Mouse (Mus musculus) bone marrow macrophage, adult 2 months (primary cell): ENCODE data around the gene Ak2. TPM values are rescaled to one million over a fixed set of nuclear protein-coding genes. Genes with fewer than 3 reads are reported as not detected.

ENCODE experiments used
- H3K27ac ChIP-seq: 2 replicates; pipeline ENCODE4 v1.5.1; 2012; ENCODE audit warnings: low read depth, low read length; ENCODE audit not compliant: insufficient read depth
- H3K4me1 ChIP-seq: 2 replicates; pipeline ENCODE4 v1.6.1; 2012; ENCODE audit warnings: low read length; ENCODE audit not compliant: control insufficient read depth, insufficient read depth
- H3K4me3 ChIP-seq: 2 replicates; pipeline ENCODE4 v1.5.1; 2012; ENCODE audit warnings: mild to moderate bottlenecking, low read length, moderate library complexity; ENCODE audit not compliant: insufficient read depth
- CTCF ChIP-seq: IDR thresholded peaks from 2 replicates; pipeline ENCODE4 v1.5.1; 2012; ENCODE audit warnings: low read depth, mild to moderate bottlenecking, low read length, moderate library complexity
- POLR2A ChIP-seq: IDR thresholded peaks from 2 replicates; pipeline ENCODE4 v1.6.1; 2012; ENCODE audit warnings: mild to moderate bottlenecking, low read depth, low read length, borderline replicate concordance
- polyA plus RNA-seq: library from polyadenylated mRNA; stranded (reverse); fragments of >200 nt; gene quantifications from 2 replicates; pipeline ENCODE4 v1.2.4, GENCODE M21; 2012; ENCODE audit not compliant: missing spikeins, insufficient read depth, insufficient read length

Ak2 gene
- polyA plus RNA-seq, 1 experiment = 54.5 TPM

GRCm38 (mm10) chr4:129023884-129024283 is 32.1 kb downstream of the Ak2 start:
- H3K27ac ChIP-seq = no peak overlapping the region
- no peak for TF ChIP-seq CTCF
- TF ChIP-seq POLR2A = no peak
- peaks cover 45% of the 10 kb centered on the region for H3K4me1 ChIP-seq
- no peak overlapping the region for H3K4me3 ChIP-seq

GRCm38 (mm10) chr4:129024775-129025174 is 33.0 kb downstream of the Ak2 start:
- peaks cover 36% of the 10 kb centered on the region for H3K4me1 ChIP-seq

GRCm38 (mm10) chr4:129025707-129026106 is 33.9 kb downstream of the Ak2 start:
- H3K4me1 ChIP-seq = peaks cover 29% of the 10 kb centered on the region
- no peak overlapping the region for H3K27ac ChIP-seq
- no peak overlapping the region for H3K4me3 ChIP-seq
- TF ChIP-seq POLR2A (no peak), CTCF (no peak)

More at GRCm38 (mm10) chr4:129024775-129025174, 33.0 kb downstream of the Ak2 start:
- H3K4me3 ChIP-seq = no peak overlapping the region
- TF ChIP-seq POLR2A (no peak), CTCF (no peak)
- H3K27ac ChIP-seq = peak overlapping the region; percentile 51

- Histone ChIP-seq H3K4me3 (no peak overlapping the region), H3K4me1 (peaks cover 38% of the 10 kb centered on the region), H3K27ac (no peak overlapping the region)
- no peak for TF ChIP-seq CTCF
These were observed 39.0 kb downstream of the Ak2 start for GRCm38 (mm10) chr4:129030746-129031145.

GRCm38 (mm10) chr4:129031408-129031965 is 39.7 kb downstream of the Ak2 start:
- H3K4me3 ChIP-seq = no peak overlapping the region
- peaks cover 44% of the 10 kb centered on the region for H3K4me1 ChIP-seq
- H3K27ac ChIP-seq = peak overlapping the region; percentile 97
- no peak for TF ChIP-seq CTCF
- TF ChIP-seq POLR2A = no peak

DNA sequence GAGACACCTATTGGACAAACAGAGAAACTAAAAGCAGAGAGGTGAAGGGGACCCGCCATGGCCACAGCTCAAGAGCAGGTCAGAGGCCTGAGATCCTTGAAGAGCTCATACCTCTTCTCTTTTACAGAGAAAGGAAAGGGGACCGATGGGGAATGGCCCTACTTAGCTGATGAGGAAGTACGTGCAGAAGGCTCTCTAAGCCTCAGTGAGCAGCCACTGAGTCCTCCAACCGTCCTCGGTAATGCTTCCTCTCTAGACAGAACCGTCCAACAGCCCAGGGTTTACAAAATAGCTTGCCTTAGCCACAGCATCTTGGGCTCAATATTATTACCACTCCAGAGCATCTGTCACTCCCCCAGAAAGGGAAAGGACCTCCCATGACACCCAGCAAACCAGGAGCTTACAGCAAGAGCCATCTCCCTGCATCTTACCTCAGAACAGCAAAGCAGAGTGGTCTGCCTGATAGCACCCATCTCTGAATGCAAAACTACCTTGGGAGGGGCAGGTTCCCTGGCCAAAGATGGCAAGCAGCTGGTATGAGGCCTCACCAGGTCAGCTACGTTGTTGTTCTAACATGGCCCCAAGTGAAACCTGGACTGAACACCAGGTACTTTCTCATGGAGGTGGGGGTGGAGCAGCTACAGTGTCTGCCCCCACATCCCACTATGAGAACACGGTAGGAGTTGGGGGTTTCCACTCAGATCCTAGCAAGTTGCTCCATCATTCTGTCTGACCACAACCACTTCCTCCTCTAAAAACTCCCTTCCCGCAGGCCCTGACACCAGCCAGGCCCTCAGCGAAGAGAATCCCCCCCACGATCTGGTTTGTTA is 40.6 kb downstream of the Ak2 start:
- TF ChIP-seq POLR2A (no peak), CTCF (no peak)
- Histone ChIP-seq H3K27ac (peak overlapping the region; percentile 97), H3K4me3 (peak overlapping the region; percentile 42), H3K4me1 (peaks cover 50% of the 10 kb centered on the region)

GRCm38 (mm10) chr4:129032963-129033951 is 41.5 kb downstream of the Ak2 start:
- peak overlapping the region; percentile 42 for H3K4me3 ChIP-seq
- peak overlapping the region; percentile 97 for H3K27ac ChIP-seq
- H3K4me1 ChIP-seq = peaks cover 50% of the 10 kb centered on the region
- TF ChIP-seq POLR2A (no peak), CTCF (no peak)

DNA sequence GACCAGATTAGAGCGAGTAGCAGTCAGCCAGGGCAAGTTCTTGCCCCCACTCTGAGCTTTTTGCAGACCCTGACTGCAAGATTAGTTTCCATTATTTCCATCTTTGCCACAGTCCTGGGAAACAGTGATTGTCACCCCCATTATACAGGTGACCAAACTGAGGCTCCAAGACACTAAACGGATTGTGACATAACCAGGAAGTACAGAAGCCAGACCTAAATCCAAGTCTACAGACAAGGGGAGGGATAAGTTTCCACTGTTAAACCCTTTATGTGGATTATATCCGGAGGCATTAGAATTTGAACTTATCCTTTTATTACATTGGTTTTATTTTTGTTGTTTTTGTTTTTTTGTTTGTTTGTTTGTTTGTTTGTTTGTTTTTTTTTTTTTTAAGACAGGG is 42.5 kb downstream of the Ak2 start:
- Histone ChIP-seq H3K27ac (peak overlapping the region; percentile 97), H3K4me1 (peaks cover 50% of the 10 kb centered on the region), H3K4me3 (no peak overlapping the region)
- TF ChIP-seq POLR2A (no peak), CTCF (no peak)

DNA sequence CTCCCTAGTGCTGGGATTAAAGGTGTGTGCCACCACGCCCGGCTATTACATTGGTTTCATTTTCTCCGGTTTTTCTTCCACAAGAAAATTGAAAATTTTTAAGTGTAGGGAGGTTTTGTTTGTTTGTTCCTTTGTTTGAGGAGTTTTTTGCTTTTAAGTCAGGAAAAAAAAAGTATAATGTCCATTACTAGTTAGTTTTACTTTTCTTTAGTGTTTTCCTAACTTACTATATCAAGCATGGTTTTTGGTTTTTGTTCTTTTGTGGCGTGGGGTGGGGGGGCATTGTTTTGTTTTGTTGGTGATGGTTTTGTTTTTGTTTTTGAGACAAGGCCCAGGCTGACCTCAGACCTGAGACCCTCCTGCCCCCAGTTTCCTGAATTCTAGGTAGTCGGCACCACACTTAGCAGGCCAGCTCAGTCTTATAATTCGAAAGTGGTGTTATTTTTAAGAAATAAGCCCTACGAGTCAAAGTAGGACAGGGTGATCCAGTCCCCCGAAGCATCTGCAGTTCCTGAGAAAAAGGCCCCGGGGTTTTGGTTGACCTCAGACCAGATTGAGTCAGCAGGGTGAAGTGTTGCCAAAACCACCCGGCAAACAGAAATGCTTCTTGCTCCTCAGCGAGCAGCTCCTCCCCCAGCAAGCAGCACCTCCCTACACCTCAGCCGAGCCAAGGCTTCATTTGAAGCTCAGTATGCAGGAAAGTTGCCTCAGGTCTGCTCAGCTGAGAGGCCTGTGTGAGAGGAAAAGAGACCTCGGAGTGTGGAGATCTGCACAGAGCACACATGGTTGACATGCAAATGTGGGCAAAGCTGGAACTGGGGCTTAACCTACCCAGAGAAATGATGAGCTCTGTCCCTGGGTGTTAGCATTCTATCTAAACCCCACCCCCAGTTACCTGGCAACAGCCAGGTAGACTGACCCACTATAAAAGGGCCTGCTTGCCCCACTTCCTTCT is 43.2 kb downstream of the Ak2 start:
- Histone ChIP-seq H3K4me3 (peak overlapping the region; percentile 18; the same call in 1 of the 2 replicates), H3K27ac (peak overlapping the region; percentile 87)
- TF ChIP-seq POLR2A (no peak), CTCF (no peak)

More for the DNA sequence above, 43.2 kb downstream of the Ak2 start:
- H3K4me1 ChIP-seq = peaks cover 50% of the 10 kb centered on the region
